ENCODE assay signal across 14 mouse cellular contexts in the genomic region with DNA sequence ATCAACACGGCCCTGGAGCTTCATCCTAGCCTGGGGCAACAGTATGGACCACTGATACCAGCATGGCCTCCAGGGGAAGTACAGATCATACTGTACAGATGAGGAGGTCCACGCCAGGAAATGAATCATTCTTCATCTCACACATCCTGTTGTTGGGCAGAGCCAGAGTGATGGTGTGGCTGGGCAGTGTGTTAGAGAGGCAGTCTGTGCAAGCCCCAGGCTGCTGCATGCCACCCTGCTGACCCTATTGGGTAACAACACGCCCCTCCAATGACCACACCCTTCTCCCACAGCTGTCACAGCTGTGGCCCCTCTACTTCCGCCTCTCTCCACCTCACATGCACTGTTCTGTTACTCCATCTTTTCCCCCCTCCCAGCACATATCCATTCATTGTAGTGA. TPM values are rescaled to one million over a fixed set of nuclear protein-coding genes. Genes with fewer than 3 reads are reported as not detected.
DNase-seq lines count a peak whose midpoint lies in the region; ATAC-seq and TF ChIP-seq lines count a peak whose summit lies in the region.
"Had no signal": no experiment of that assay in that cellular context is flagged by ENCODE, and none has a peak within 500 bp of the region (broad histone marks: within the 10 kb centered on the region; RNA-seq: fewer than 3 reads in every experiment).

No protein-coding gene starts in this region.

- no peaks in the 10 kb centered on the region for H3K27me3 ChIP-seq in kidney, adult 2 months (replicated peaks; ENCODE audit: control insufficient read depth, insufficient read depth, low read length)
- no peaks in the 10 kb centered on the region for H3K27me3 ChIP-seq in midbrain, embryonic 14.5 days (ENCODE audit: control insufficient read depth, insufficient read depth, low read length)
- H3K27me3 ChIP-seq: embryonic facial prominence, embryonic 15.5 days; lung, embryonic 15.5 days; neural tube, embryonic 15.5 days had no signal

- no peaks in the 10 kb centered on the region for H3K4me1 ChIP-seq in kidney, adult 2 months (ENCODE audit: control insufficient read depth, insufficient read depth, low read length)
- no peaks in the 10 kb centered on the region for H3K4me1 ChIP-seq in midbrain, embryonic 14.5 days (ENCODE audit: control insufficient read depth, insufficient read depth, low read length)
- H3K4me1 ChIP-seq: embryonic facial prominence, embryonic 15.5 days; lung, embryonic 15.5 days; neural tube, embryonic 15.5 days had no signal

- no peak overlapping the region for H3K4me2 ChIP-seq in midbrain, embryonic 14.5 days (ENCODE audit: low read length)
- H3K4me2 ChIP-seq: embryonic facial prominence, embryonic 15.5 days; lung, embryonic 15.5 days; neural tube, embryonic 15.5 days had no signal

- H3K4me3 ChIP-seq in macrophage (ENCODE audit: inconsistent target): no peak overlapping the region
- no peak overlapping the region for H3K4me3 ChIP-seq in kidney, adult 2 months (ENCODE audit: insufficient read depth, low read depth, low read length)
- no peak overlapping the region for H3K4me3 ChIP-seq in midbrain, embryonic 14.5 days (replicated peaks; ENCODE audit: low read depth, low read length)
- H3K4me3 ChIP-seq: embryonic facial prominence, embryonic 15.5 days; lung, embryonic 15.5 days; neural tube, embryonic 15.5 days had no signal

- peak overlapping the region; percentile 82 for H3K27ac ChIP-seq in macrophage
- H3K27ac ChIP-seq in kidney, adult 2 months (ENCODE audit: insufficient read depth, low read depth, low read length): no peak overlapping the region
- no peak overlapping the region for H3K27ac ChIP-seq in midbrain, embryonic 14.5 days (replicated peaks; ENCODE audit: low read depth, low read length)
- H3K27ac ChIP-seq: embryonic facial prominence, embryonic 15.5 days; lung, embryonic 15.5 days; neural tube, embryonic 15.5 days had no signal

- H3K9ac ChIP-seq in midbrain, embryonic 14.5 days (replicated peaks; ENCODE audit: low read length): no peak overlapping the region
- H3K9ac ChIP-seq: embryonic facial prominence, embryonic 15.5 days; lung, embryonic 15.5 days; neural tube, embryonic 15.5 days had no signal

- ATAC-seq in activated CD4-positive, CD25-positive, alpha-beta regulatory T cell, adult 4 months: peak; percentile 93
- no peak for ATAC-seq in midbrain, embryonic 14.5 days (ENCODE audit: low FRiP score, low TSS enrichment)

- peak; percentile 45 for DNase-seq in thymus, postnatal 0 days (ENCODE audit: low spot score)
- no peak for DNase-seq in thymus, postnatal 4 days
- DNase-seq in thymus, postnatal 25 days: peak; percentile 28
- DNase-seq in urinary bladder, postnatal 10 days (ENCODE audit: low spot score): no peak
- DNase-seq in kidney, adult 2 months: no peak
- DNase-seq in midbrain, embryonic 14.5 days: no peak
- DNase-seq: cerebellum, adult 2 months; kidney, adult 18-20 months had no signal

- H3K9me3 ChIP-seq in midbrain, embryonic 14.5 days (ENCODE audit: control insufficient read depth, low read length): no peaks in the 10 kb centered on the region
- H3K9me3 ChIP-seq: embryonic facial prominence, embryonic 15.5 days; lung, embryonic 15.5 days; neural tube, embryonic 15.5 days had no signal

- H3K36me3 ChIP-seq in macrophage (ENCODE audit: inconsistent target): no peaks in the 10 kb centered on the region
- H3K36me3 ChIP-seq in kidney, adult 2 months (ENCODE audit: control insufficient read depth, insufficient read depth, low read length): no peaks in the 10 kb centered on the region
- H3K36me3 ChIP-seq in midbrain, embryonic 14.5 days (ENCODE audit: control insufficient read depth, insufficient read depth, low read length): no peaks in the 10 kb centered on the region
- H3K36me3 ChIP-seq: embryonic facial prominence, embryonic 15.5 days; lung, embryonic 15.5 days; neural tube, embryonic 15.5 days had no signal

- TF ChIP-seq CTCF in kidney, adult 2 months (conservative IDR thresholded peaks at IDR 0.05; ENCODE audit: insufficient read depth, insufficient read length, low read depth, low read length): no peak

- 10% methylated on average over 4 of the region's 4 CpGs for WGBS in macrophage (ENCODE audit: missing documents)
- 62% methylated on average over 4 of the region's 4 CpGs for WGBS in kidney, adult 2 months
- WGBS in midbrain, embryonic 14.5 days: 79% methylated on average over 4 of the region's 4 CpGs

- no peaks in the 10 kb centered on the region for H3K79me2 ChIP-seq in macrophage (ENCODE audit: inconsistent target)

- no peak for TF ChIP-seq POLR2A in kidney, adult 2 months (IDR thresholded peaks at IDR 0.05; ENCODE audit: low read depth, low read length)

RNA-seq across cellular contexts. Expression of a gene that starts 11.7 kb away (rescaled TPM):
- 1.2 and 1.4 TPM in 2 replicates for polyA plus RNA-seq in thymus, postnatal 0 days (2015; fragmentation: Nextera tagmentation; extraction: Ambion mirVana)
- polyA plus RNA-seq in activated CD4-positive, CD25-positive, alpha-beta regulatory T cell, adult 4 months (2017; shearing (Covaris generic)): under 1 TPM; 0.66 to 0.94 TPM
- 100 to 1,000 TPM in 9 of 26 experiments, 10 to 100 TPM in 17; 12.4 to 206 (median 88.6) TPM for total RNA-seq in macrophage (2018; cell fraction: chromatin; rRNA removed)
- 100 to 1,000 TPM in 13 of 26 experiments, 10 to 100 TPM in 13; 60.7 to 159 (median 99.7) TPM for total RNA-seq in macrophage (2018; cell fraction: cytosol; rRNA removed)
- 100 to 1,000 TPM in 25 of 26 experiments, 10 to 100 TPM in 1; 39.2 to 519 (median 212) TPM for total RNA-seq in macrophage (2018; cell fraction: nucleus; rRNA removed)
- 101 to 216 TPM (median 128 TPM) in 3 replicates for polyA plus RNA-seq in macrophage (2018)
- 2.4 and 7.0 TPM in 2 replicates for polyA plus RNA-seq in kidney, adult 2 months (2012; rRNA removed)
- 0.19 and 0.68 TPM in 2 replicates for polyA plus RNA-seq in midbrain, embryonic 14.5 days (2014; fragmentation: Nextera tagmentation; extraction: Ambion mirVana)

RNA-seq across cellular contexts. Expression of a gene that starts 11.7 kb away (rescaled TPM):
- polyA plus RNA-seq in thymus, postnatal 0 days (2015; fragmentation: Nextera tagmentation; extraction: Ambion mirVana): not detected in 2 replicates
- polyA plus RNA-seq in activated CD4-positive, CD25-positive, alpha-beta regulatory T cell, adult 4 months (2017; shearing (Covaris generic)): under 1 TPM in 1 of 2 experiments, not detected in 1; 0.08 TPM
- total RNA-seq in macrophage (2018; cell fraction: chromatin; rRNA removed): 1 to 10 TPM in 14 of 26 experiments, under 1 TPM in 6, not detected in 6; 0.18 to 5.5 (median 1.8) TPM
- 1 to 10 TPM in 22 of 26 experiments, under 1 TPM in 4; 0.33 to 4.3 (median 1.5) TPM for total RNA-seq in macrophage (2018; cell fraction: cytosol; rRNA removed)
- total RNA-seq in macrophage (2018; cell fraction: nucleus; rRNA removed): 1 to 10 TPM in 20 of 26 experiments, under 1 TPM in 2, not detected in 4; 0.15 to 8.6 (median 4.3) TPM
- 1.0 to 2.2 TPM (median 1.6 TPM) in 3 replicates for polyA plus RNA-seq in macrophage (2018)
- polyA plus RNA-seq in kidney, adult 2 months (2012; rRNA removed): not detected in 2 replicates
- polyA plus RNA-seq in midbrain, embryonic 14.5 days (2014; fragmentation: Nextera tagmentation; extraction: Ambion mirVana): not detected in 2 replicates
- total RNA-seq: heart, postnatal 10 days had no signal
- polyA plus RNA-seq: cerebellum, adult 2 months; embryonic facial prominence, embryonic 15.5 days; lung, embryonic 15.5 days; neural tube, embryonic 15.5 days had no signal

RNA-seq across cellular contexts. Expression of a gene that starts 47.0 kb away (rescaled TPM):
- not detected in 2 replicates for polyA plus RNA-seq in thymus, postnatal 0 days (2015; fragmentation: Nextera tagmentation; extraction: Ambion mirVana)
- polyA plus RNA-seq in activated CD4-positive, CD25-positive, alpha-beta regulatory T cell, adult 4 months (2017; shearing (Covaris generic)): under 1 TPM in 1 of 2 experiments, not detected in 1; 0.36 TPM
- under 1 TPM in 10 of 26 experiments, not detected in 16; 0.29 to 0.79 (median 0.52) TPM for total RNA-seq in macrophage (2018; cell fraction: chromatin; rRNA removed)
- total RNA-seq in macrophage (2018; cell fraction: cytosol; rRNA removed): not detected
- 1 to 10 TPM in 2 of 26 experiments, under 1 TPM in 6, not detected in 18; 0.29 to 3.8 (median 0.40) TPM for total RNA-seq in macrophage (2018; cell fraction: nucleus; rRNA removed)
- not detected in 3 replicates for polyA plus RNA-seq in macrophage (2018)
- 0.29 and 2.8 TPM in 2 replicates for polyA plus RNA-seq in kidney, adult 2 months (2012; rRNA removed)
- not detected in 2 replicates for polyA plus RNA-seq in midbrain, embryonic 14.5 days (2014; fragmentation: Nextera tagmentation; extraction: Ambion mirVana)

RNA-seq across cellular contexts. Expression of a gene that starts 57.1 kb away (rescaled TPM):
- 372 and 387 TPM in 2 replicates for polyA plus RNA-seq in thymus, postnatal 0 days (2015; fragmentation: Nextera tagmentation; extraction: Ambion mirVana)
- polyA plus RNA-seq in activated CD4-positive, CD25-positive, alpha-beta regulatory T cell, adult 4 months (2017; shearing (Covaris generic)): 100 to 1,000 TPM; 429 to 455 TPM
- 10 to 100 TPM in 14 of 26 experiments, 1 to 10 TPM in 12; 1.8 to 50.2 (median 11.9) TPM for total RNA-seq in macrophage (2018; cell fraction: chromatin; rRNA removed)
- total RNA-seq in macrophage (2018; cell fraction: cytosol; rRNA removed): 100 to 1,000 TPM in 7 of 26 experiments, 10 to 100 TPM in 19; 45.1 to 128 (median 80.7) TPM
- total RNA-seq in macrophage (2018; cell fraction: nucleus; rRNA removed): 10 to 100 TPM in 24 of 26 experiments, 1 to 10 TPM in 2; 8.0 to 55.2 (median 23.4) TPM
- polyA plus RNA-seq in macrophage (2018): 19.6 to 111 TPM (median 82.3 TPM) in 3 replicates
- 52.8 and 60.0 TPM in 2 replicates for polyA plus RNA-seq in kidney, adult 2 months (2012; rRNA removed)
- 4.4 and 7.5 TPM in 2 replicates for polyA plus RNA-seq in midbrain, embryonic 14.5 days (2014; fragmentation: Nextera tagmentation; extraction: Ambion mirVana)

Comparison
In these comparisons a context has a peak if more than half of its experiments do, and no peak if none do; other contexts are left out.
1. DNase-seq: peak in thymus, postnatal 0 days (single experiment) and thymus, postnatal 25 days (single experiment); none in thymus, postnatal 4 days (single experiment), urinary bladder, postnatal 10 days (single experiment), kidney, adult 2 months (single experiment) and midbrain, embryonic 14.5 days (single experiment).
2. RNA of a gene that starts 11.7 kb away (polyA plus RNA-seq): 101 to 216 TPM in macrophage; 2.4 to 7.0 TPM in kidney, adult 2 months, 1.2 to 1.4 TPM in thymus, postnatal 0 days, 0.66 to 0.94 TPM in activated CD4-positive, CD25-positive, alpha-beta regulatory T cell, adult 4 months and 0.19 to 0.68 TPM in midbrain, embryonic 14.5 days; every median in the first group is over 10 times any median in the second.